Mouse (Mus musculus) gastrocnemius, postnatal 10 days (tissue): ENCODE measurements around the gene Brd7. TPM values are rescaled to one million over a fixed set of nuclear protein-coding genes. Genes with fewer than 3 reads are reported as not detected.

Experiments used
- DNase-seq: peaks from one replicate; pipeline ENCODE4 v3.0.0; 2021; ENCODE audit warnings: mixed read lengths
- long read RNA-seq, 2 experiments: library from polyadenylated mRNA; stranded (forward); transcript quantifications; one replicate each; pipeline ENCODE4 v2.0.0; 2021
- total RNA-seq, 2 experiments: library from RNA; stranded (reverse); gene quantifications; 2 replicates each; pipeline ENCODE4 v1.2.3; 2021

The Brd7 gene
- 10 to 100 TPM; 61.2 to 73.3 TPM for total RNA-seq
- long read RNA-seq, experiment 1, transcript Brd7-201 (17 exons, 3,625 nt), result major isoform, 77 of 104 reads
- long read RNA-seq, experiment 1, partial matches to known transcripts, result 3 of 104 reads
- long read RNA-seq, experiment 1, other reads (novel, unspliced or antisense), result 24 of 104 reads
- long read RNA-seq, experiment 2, transcript Brd7-201 (17 exons, 3,625 nt), result major isoform, 84 of 105 reads
- long read RNA-seq, experiment 2, partial matches to known transcripts, result 7 of 105 reads
- long read RNA-seq, experiment 2, other reads (novel, unspliced or antisense), result 14 of 105 reads

GRCm38 (mm10) chr8:88361708-88362428 is at the start of gene Brd7:
Brd7 (minus strand) TSS chr8:88362194.
- peak; percentile 90 for DNase-seq

- DNase-seq, result no peak
These were observed 49.5 kb upstream of the Brd7 start for GRCm38 (mm10) chr8:88411461-88411860.

GRCm38 (mm10) chr8:88409401-88409940 is 47.5 kb upstream of the Brd7 start:
- no peak for DNase-seq

GRCm38 (mm10) chr8:88407716-88408115 is 45.7 kb upstream of the Brd7 start:
- DNase-seq, result no peak

GRCm38 (mm10) chr8:88398060-88398459 is 36.1 kb upstream of the Brd7 start:
- no peak for DNase-seq

GRCm38 (mm10) chr8:88393298-88393697 is 31.3 kb upstream of the Brd7 start:
- DNase-seq, result no peak

GRCm38 (mm10) chr8:88390749-88391148 is 28.8 kb upstream of the Brd7 start:
- no peak for DNase-seq

GRCm38 (mm10) chr8:88388691-88389239 is 26.8 kb upstream of the Brd7 start:
- no peak for DNase-seq

GRCm38 (mm10) chr8:88387874-88388273 is 25.9 kb upstream of the Brd7 start:
- DNase-seq, result no peak

- DNase-seq, result no peak
These were observed 21.2 kb upstream of the Brd7 start for GRCm38 (mm10) chr8:88383164-88383556.

- no peak for DNase-seq
These were observed 20.5 kb upstream of the Brd7 start for GRCm38 (mm10) chr8:88382311-88383163.

GRCm38 (mm10) chr8:88380497-88380896 is 18.5 kb upstream of the Brd7 start:
- DNase-seq, result no peak

GRCm38 (mm10) chr8:88376836-88377582 is 15.0 kb upstream of the Brd7 start:
- DNase-seq, result peak; percentile 42

GRCm38 (mm10) chr8:88371522-88371921 is 9.5 kb upstream of the Brd7 start:
- DNase-seq, result no peak

GRCm38 (mm10) chr8:88369805-88370204 is 7.8 kb upstream of the Brd7 start:
- no peak for DNase-seq

- no peak for DNase-seq
These were observed 7.2 kb upstream of the Brd7 start for GRCm38 (mm10) chr8:88369221-88369620.

- no peak for DNase-seq
These were observed 604 bp upstream of the Brd7 start for GRCm38 (mm10) chr8:88362446-88363150.

- no peak for DNase-seq
These were observed 818 bp downstream of the Brd7 start for GRCm38 (mm10) chr8:88361044-88361707.

- DNase-seq, result peak; percentile 15
These were observed 2.0 kb downstream of the Brd7 start for GRCm38 (mm10) chr8:88359959-88360358.

GRCm38 (mm10) chr8:88357946-88358345 is 4.0 kb downstream of the Brd7 start:
- DNase-seq, result no peak
